Mouse (Mus musculus): ENCODE data around the gene Gm20532.

Gm20532 gene

GRCm38 (mm10) chr2:26574862-26575261 is 11.6 kb upstream of the Gm20532 start:
- DNase-seq = no peak

GRCm38 (mm10) chr2:26575378-26575777 is 11.1 kb upstream of the Gm20532 start:
- no peak for DNase-seq

GRCm38 (mm10) chr2:26575865-26576264 is 10.6 kb upstream of the Gm20532 start:
- DNase-seq = no peak

DNA sequence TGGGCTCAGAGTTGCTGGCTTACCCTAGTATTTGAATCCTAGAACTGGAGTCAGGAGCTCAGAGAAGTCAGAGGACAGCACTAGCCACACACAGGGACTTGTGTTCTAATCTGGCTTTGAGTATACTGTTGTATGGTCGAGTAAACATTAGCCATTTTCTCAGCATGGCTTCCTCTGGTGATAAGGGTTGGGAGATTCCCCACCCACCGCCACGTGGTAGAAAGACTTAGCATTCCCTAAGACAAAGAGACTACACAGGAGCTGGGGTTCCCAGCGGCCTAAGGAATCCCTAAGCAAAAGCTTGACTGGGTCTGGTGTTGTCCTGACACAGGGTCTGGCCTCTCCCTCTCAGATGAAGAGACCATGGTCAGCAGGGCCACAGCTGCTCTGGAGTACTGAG is 10.0 kb upstream of the Gm20532 start:
- no peak for DNase-seq

- no peak for DNase-seq
Measured at GRCm38 (mm10) chr2:26578369-26578768, 8.1 kb upstream of the Gm20532 start.

DNA sequence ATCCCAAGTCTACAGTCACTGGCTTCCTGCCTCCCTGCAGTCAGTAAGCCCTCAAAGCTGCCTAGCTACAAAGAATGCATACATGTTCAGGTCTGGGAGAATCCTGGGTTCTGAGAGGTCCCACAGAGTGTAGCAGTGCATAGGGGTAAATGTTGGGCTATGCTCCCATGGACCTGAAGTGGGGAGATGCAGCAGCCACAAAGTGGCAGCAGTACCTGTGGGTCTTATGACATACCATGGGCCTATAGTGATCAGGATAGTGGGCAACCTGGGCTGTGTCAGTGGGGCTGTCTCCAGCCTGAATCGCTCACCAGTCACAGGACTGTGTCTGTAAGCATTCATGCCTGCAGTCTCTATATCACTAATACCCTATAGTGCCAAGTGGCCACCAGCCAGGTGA is 6.7 kb upstream of the Gm20532 start, which contains the start of gene Egfl7:
TSS of gene Egfl7 (plus strand) at position 301 of the 400 bp plus-strand sequence.
- DNase-seq = no peak

GRCm38 (mm10) chr2:26580751-26581150 is 5.7 kb upstream of the Gm20532 start:
- DNase-seq = no peak

DNA sequence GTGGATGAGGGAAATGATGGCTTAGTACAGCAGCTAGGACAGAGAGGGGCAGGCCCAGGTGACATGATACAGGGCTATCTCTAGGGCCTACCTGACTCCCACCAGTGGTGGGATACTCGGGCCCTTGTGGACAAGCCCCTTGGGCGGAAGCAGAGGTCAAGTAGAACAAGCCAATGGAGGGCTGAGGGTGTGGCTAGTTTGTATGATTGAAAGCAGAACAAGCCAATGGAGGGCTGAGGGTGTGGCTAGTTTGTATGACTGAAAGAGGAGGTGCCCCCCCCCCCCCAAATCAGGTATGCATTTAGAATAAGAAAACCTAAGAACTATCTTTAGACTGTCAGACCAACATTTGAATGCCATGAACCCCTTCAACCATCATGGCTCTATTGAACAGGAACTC is 4.2 kb upstream of the Gm20532 start:
- DNase-seq = no peak

GRCm38 (mm10) chr2:26582741-26583140 is 3.7 kb upstream of the Gm20532 start:
- DNase-seq = no peak

DNA sequence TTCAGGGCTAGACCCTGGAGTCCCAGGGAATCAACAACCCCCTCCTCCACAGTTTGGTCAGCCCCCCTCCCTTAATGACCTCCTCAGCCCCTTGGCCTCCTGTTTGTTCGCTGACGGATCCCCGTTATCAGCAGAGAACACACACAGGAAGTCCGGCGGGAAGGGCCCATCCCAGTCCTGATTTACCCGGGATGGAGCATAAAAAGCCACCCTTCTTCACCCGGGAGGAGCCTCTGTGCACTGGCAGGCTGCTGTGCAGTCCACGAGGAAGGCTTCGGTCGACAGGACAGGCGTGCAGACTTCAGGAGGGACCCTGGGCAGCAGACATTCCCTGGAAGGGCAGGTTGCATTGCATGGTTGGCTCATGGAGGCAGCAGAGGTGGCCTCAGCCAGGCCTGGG is 2.8 kb upstream of the Gm20532 start:
- DNase-seq = no peak

DNA sequence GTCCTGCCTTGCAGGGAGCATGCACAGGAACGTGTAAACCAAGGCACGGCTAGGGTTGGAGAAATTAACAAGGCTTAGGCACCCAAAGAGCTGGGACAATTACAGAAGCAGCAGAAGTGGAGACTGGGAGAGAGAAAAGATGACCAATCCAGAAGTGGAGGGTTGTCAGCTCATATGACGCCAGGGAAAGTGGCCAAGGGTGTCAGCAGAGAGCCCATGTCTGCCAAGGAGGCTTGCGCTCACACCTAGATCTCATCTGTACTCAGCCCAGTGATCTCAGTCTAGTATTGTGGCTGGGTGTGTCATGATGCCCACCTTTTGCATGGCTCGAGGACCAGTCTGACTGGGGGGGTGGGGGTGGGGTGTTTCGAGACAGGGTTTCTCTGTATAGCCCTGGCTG is 726 bp upstream of the Gm20532 start:
- DNase-seq = no peak

DNA sequence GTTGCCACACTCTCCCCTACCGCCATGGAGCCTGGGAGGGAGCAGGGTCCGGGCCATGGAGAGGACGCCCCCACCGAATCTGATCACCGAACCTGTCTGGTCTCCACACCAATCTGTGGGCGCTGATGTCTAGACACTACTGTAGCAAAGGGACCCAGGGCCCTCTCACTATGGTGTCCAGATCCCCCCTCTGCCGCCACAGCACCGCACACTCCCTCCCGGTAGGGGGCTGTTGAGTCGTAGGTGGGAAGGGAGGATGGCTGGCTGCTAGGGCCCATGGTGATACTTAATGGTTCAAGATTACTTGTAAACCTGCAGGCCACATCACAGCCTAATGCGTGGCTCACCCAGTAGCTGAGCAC is 586 bp downstream of the Gm20532 start:
- no peak for DNase-seq

DNA sequence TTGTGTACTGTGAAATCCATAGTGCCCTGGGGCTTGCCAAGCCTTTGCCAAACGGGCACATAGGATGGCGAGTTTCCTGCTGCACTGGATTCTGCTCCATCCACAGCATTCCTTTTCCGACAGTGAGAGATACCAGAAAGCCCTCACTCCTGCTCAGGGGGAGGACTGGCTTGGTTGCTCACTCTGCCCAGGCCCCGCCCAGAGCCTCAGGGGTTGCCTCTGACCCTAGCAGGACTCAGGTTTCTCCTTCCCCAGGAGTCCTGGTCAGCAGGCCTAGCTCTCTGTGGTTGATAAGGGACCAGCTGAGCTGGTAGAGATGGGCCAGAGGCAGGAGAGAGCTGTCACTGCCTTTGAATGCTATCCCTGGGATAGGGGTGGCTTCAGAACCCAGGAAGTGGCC is 2.1 kb downstream of the Gm20532 start:
- no peak for DNase-seq

GRCm38 (mm10) chr2:26589284-26589683 is 2.8 kb downstream of the Gm20532 start:
- no peak for DNase-seq

GRCm38 (mm10) chr2:26590282-26590681 is 3.8 kb downstream of the Gm20532 start:
- DNase-seq = no peak

- no peak for DNase-seq
Measured at GRCm38 (mm10) chr2:26590962-26591361, 4.5 kb downstream of the Gm20532 start.

DNA sequence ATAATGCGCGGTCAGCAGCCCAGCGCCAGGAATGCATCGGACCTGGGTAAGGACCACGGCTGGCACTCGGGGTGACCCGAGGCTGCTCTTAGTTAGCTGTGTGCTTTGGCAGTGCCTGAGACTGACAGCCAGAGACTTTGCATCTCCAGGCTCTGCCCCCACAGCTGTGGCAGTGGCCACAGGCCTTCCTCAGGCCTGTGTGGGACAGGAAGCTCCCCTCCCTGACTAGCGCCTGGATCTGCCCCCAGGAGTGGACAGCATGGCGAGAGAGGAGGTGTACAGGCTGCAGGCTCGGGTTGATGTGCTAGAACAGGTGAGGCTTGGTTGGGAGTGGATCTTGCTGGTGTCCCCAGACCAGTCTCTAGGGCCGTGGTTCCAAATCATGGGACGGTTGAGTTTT is 5.0 kb downstream of the Gm20532 start:
- DNase-seq = no peak

DNA sequence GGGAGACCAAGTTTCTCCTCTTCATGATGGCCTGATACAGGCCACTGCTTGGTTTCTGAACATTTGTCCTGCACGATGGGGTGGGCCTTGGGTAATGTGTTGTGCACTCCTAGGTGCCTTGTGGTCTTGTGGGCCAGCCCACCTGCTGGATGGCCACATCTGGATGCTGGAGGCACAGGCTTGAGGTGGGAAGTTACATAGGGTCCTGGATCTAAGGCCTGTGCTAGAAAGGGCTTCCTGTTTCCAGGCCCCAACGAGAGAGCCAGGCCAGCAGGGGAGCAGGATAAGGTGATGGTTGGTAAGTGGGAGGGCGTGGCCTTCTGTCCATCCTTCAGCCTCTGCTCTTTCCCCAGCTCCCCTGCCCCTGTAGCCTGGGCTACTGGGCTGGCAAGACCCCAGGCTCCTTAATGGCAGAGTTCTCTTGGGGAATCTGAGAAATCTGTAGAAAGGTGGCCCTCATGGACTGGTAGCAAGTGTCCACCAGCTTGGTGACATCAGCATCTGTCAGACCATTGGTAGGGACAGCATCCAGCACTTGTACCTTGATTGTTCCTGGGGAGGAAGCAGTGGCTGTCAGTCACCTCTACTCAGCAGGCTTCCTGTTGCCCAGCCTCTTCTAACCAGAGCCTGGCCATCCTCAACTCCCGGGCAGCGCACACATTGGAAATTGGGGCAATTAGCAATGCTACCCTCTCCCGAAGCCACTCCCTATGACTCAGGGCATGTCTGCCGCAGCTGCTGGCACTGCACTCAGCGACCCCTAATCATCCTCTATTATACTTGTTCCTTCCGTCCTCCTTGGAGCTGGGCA is 7.0 kb downstream of the Gm20532 start:
- no peak for DNase-seq

DNA sequence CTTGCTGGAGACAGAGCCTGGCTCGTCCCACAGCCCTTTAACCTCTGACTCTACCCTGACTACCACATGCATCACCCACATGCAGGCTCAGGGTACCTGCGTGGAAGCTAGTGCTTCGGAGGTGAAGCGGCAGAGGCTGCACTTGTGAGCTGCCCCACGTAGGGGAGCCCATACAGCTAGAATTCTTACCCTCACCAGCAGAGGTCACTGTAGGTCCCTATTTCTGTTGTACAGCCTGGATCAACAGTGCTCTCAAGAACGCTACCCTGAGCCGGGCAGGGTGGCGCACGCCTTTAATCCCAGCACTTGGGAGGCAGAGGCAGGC is 7.5 kb downstream of the Gm20532 start:
- DNase-seq = peak; percentile 27 to 60

- no peak for DNase-seq
Measured at GRCm38 (mm10) chr2:26594461-26594933, 8.1 kb downstream of the Gm20532 start.

GRCm38 (mm10) chr2:26594934-26595724 is 8.7 kb downstream of the Gm20532 start:
- DNase-seq = no peak

DNA sequence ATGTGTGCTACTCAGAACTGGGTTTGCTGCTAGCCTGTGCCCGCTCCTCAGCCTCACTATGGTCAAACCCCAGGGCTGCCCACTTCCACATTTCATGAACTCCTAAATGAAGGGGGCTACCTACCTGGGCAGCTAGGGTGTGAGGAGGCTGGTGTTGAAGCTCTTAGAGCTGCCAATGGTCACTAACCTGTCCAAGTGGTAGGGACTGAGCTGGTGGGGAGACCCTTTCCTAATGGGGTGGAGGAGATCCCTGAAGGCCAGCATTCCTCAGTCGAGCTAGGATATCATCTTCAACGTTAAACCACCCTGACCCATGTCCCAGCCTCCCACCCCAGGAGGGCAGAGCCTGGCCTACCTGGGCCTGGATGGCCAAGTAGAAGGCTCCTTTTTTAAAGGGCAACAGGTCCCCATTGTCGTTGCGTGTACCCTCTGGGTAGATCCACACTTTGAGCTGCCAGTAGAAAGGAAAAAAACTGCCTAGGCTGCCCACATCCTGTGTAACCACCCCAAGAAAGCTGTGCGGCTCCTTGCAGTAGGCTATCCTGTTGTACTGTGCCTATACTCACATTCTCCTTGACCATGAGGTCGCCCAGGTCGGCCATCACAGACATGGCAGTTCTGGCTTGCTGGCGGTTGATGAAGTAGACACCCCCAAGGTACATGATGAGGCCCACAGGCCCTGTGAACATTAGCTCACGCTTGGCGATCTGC is 9.4 kb downstream of the Gm20532 start:
- DNase-seq = no peak

DNA sequence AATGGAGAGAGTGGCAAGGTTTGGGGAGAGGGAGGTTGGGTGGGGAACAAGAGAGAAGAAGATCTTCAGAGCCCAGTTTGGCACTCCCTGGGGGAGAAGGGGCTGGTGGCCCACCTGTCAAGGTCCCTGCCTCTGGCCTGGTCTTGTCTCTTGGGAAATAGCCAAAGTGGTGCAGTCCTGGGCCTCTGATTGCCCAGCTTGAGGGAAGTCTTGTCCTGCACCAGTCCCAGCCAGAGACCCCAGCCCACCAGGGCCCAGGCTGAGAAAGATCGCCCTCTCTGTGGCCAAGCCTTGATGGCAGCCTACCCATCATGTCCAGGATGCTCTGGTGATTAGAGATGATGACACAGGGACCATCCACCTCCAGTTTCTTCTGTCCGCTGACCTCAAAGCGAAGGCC is 10.5 kb downstream of the Gm20532 start:
- DNase-seq = no peak

GRCm38 (mm10) chr2:26597810-26598209 is 11.4 kb downstream of the Gm20532 start:
- DNase-seq = no peak
